Mouse (Mus musculus): ENCODE results near the gene Tmem274.

Gene Tmem274

DNA sequence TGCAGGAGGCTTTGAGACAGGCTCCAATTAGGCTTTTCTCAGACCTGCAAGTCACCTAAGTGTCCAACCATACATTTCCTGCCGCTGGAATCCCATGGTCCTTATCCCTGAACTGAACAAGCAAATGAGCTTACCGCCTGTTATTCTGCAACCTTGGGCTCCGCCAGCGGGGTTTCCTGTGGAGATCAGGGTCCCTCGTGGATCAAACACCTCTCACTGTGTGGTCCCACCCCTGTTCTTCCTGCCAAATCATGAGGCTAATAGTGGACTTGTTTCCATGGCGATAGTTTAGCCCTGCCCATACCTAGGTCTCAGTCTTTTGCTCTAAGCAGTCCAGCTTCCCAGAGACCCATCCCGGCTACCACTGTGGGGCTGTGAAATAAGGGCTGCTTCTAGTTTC is 49.2 kb downstream of the Tmem274 start:
- no peak for DNase-seq

DNA sequence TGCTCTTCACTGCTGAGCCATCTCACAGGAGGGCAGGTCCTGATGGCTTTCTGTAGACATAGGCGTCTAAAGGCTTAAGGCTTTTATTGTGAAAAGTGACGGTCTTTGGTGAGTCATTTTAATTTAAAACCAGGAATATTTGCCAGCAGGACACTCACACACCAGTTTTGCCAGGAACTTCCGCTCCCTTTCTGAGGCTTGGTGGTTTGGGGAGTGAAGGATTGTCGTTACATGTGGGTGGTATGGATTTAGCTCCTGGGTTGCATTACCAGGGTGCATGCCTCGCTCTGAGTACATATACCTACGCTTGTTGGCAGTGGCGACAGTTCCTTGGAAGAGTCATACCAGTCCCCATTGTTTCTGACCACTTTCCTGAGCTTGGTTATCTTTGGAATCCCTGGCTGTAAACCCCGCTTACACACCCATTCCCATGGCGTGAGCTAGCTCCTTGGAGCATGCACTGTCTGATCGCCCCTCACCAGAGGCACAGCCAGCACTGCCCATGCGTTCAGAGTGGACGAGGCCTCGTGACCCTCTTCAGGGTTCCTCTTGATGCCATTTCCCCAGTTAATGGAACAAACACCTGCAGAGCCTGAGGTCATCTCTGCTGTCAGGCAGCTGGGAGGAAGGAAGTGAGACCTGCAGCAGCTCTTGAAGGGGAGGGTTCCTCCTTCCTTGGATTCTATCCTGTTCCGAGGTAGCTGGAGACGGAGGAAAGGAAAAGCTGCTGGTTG is 50.6 kb downstream of the Tmem274 start:
- no peak for DNase-seq

DNA sequence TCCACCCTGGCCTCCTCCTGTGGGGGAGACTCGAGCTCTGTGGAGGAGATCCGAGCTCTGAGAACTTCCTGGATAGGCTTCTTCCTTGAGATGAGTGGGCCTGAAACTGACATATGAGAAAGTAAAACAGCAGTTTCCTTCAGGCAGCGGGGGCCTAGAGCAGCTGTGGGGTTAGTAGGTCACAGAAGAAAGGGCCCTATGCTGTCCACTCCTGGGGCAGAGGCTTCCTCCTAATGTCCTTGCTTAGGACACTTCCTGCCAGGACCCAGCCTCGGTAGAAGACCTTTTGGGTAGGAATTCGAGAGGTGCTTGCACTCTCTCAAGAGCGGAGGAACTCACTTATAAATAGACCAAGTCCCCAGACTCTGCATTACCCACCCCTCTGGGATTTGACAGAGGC is 52.5 kb downstream of the Tmem274 start:
- no peak for DNase-seq
